Mouse (Mus musculus): Measurements from ENCODE around the gene Rag1.

GRCm38 (mm10) chr2:101668751-101669150 is 19.4 kb upstream of the Rag1 start:
- TF ChIP-seq CTCF (conservative IDR thresholded peaks at IDR 0.05 in 1 of 2, IDR thresholded peaks at IDR 0.05 in 1 of 2; ENCODE audit: low read depth in 2 of 2, low read length in 2 of 2) (no peak), ZC3H11A (IDR thresholded peaks at IDR 0.05; ENCODE audit: low read depth, low read length) (no peak)
